ENCODE assay signal across 12 mouse cellular contexts in the genomic region with DNA sequence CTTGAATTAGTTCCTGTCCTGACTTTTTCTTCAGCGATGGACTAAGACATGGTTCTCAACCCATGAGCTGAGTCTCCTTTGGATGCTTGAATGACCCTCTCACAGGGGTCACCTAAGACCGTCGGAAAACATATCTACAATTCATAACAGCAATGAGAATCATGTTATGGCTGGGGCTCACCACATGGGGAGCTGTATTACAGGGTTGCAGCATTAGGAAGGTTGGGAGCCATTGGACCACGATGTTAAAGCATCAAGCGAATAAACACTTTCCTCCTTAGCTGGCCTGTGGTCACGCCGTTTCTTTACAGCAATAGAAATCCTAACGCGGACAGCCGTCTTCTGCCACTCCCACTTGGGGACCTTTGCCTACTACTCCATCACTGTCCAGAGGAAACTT.
DNase-seq lines count a peak whose midpoint lies in the region; ATAC-seq and TF ChIP-seq lines count a peak whose summit lies in the region.
"Had no signal": no experiment of that assay in that cellular context is flagged by ENCODE, and none has a peak within 500 bp of the region (broad histone marks: within the 10 kb centered on the region; RNA-seq: fewer than 3 reads in every experiment).

No protein-coding gene starts in this region.

- TF ChIP-seq CTCF in gastrocnemius, adult 2 months (IDR thresholded peaks at IDR 0.05) = peak; percentile 53
- peak; percentile 68 for TF ChIP-seq CTCF in lung, embryonic 14.5 days (IDR thresholded peaks at IDR 0.05; ENCODE audit: low read depth)
- peak in 2 of 3 experiments; percentile 21 to 51; a peak in 3 of 6 replicates for TF ChIP-seq CTCF in MEL (IDR thresholded peaks at IDR 0.05 in 2 of 3, conservative IDR thresholded peaks at IDR 0.05 in 1 of 3; ENCODE audit: control insufficient read depth in 1 of 3, insufficient read depth in 1 of 3, low read depth in 2 of 3, low read length in 3 of 3, poor library complexity in 1 of 3, severe bottlenecking in 1 of 3)

- intact Hi-C loops in gastrocnemius, adult 2 months (cut with DNase I) = loop anchor here (5.0 kb wide), 3 partner anchors 57 to 337 kb away; a partner anchor contains a TSS
- intact Hi-C loops in gastrocnemius, postnatal 36 days (cut with DNase I) = loop anchor here (2.0 to 10.0 kb wide), 4 partner anchors 175 to 655 kb away; a partner anchor contains a TSS

- no peaks in the 10 kb centered on the region for H3K9me3 ChIP-seq in lung, embryonic 14.5 days (ENCODE audit: low read depth, low read length)
- no peaks in the 10 kb centered on the region for H3K9me3 ChIP-seq in MEL (replicated peaks; ENCODE audit: insufficient read depth, low read length)
- no peaks in the 10 kb centered on the region for H3K9me3 ChIP-seq in limb, embryonic 10.5 days (replicated peaks)
- H3K9me3 ChIP-seq: hindbrain, embryonic 13.5 days; limb, embryonic 15.5 days had no signal

- no peak for ATAC-seq in lung, embryonic 14.5 days (ENCODE audit: insufficient read depth)

- no peak overlapping the region for H3K4me2 ChIP-seq in lung, embryonic 14.5 days
- H3K4me2 ChIP-seq: hindbrain, embryonic 13.5 days; limb, embryonic 15.5 days had no signal

- TF ChIP-seq RAD21 in MEL (IDR thresholded peaks at IDR 0.05; ENCODE audit: low read depth, low read length) = peak; percentile 53

- WGBS in lung, embryonic 14.5 days = 57% methylated on average over 10 of the region's 10 CpGs
- 84% methylated on average over 10 of the region's 10 CpGs for WGBS in limb, embryonic 10.5 days

- H3K4me1 ChIP-seq in lung, embryonic 14.5 days (ENCODE audit: insufficient read depth) = no peaks in the 10 kb centered on the region
- H3K4me1 ChIP-seq in MEL (ENCODE audit: control insufficient read depth in 1 of 2, insufficient read depth in 2 of 2, low read length in 2 of 2) = no peaks in the 10 kb centered on the region
- peaks cover 3% of the 10 kb centered on the region; the same call in 1 of the 2 replicates for H3K4me1 ChIP-seq in limb, embryonic 10.5 days
- H3K4me1 ChIP-seq: limb, embryonic 15.5 days had no signal

- no peak for DNase-seq in gastrocnemius, adult 2 months
- DNase-seq in gastrocnemius, postnatal 36 days = no peak
- DNase-seq in lung, embryonic 14.5 days = peak; percentile 60
- no peak for DNase-seq in lung, postnatal 36 days
- DNase-seq in MEL (ENCODE audit: low read depth, low spot score) = peak; percentile 23
- peak; percentile 42 for DNase-seq in retina, embryonic 14.5 days (ENCODE audit: low spot score)
- DNase-seq in limb, embryonic 10.5 days (ENCODE audit: low spot score) = no peak
- no peak for DNase-seq in gastrocnemius, adult 18-20 months (ENCODE audit: low spot score)
- DNase-seq: cerebellum, adult 11 months had no signal

- H3K36me3 ChIP-seq in lung, embryonic 14.5 days (ENCODE audit: insufficient read depth) = no peaks in the 10 kb centered on the region
- no peaks in the 10 kb centered on the region for H3K36me3 ChIP-seq in MEL (ENCODE audit: control insufficient read depth in 1 of 2, insufficient read depth in 2 of 2, low read length in 2 of 2)
- no peaks in the 10 kb centered on the region for H3K36me3 ChIP-seq in limb, embryonic 10.5 days
- H3K36me3 ChIP-seq: hindbrain, embryonic 13.5 days; limb, embryonic 15.5 days had no signal

- TF ChIP-seq POLR2A in MEL (IDR thresholded peaks at IDR 0.05; ENCODE audit: control insufficient read depth in 1 of 2, insufficient read depth in 1 of 2, low read depth in 1 of 2, low read length in 2 of 2, poor library complexity in 1 of 2) = no peak

- no peaks in the 10 kb centered on the region for H3K27me3 ChIP-seq in lung, embryonic 14.5 days (ENCODE audit: insufficient read depth, low read length)
- no peaks in the 10 kb centered on the region; a peak in 1 of 4 replicates for H3K27me3 ChIP-seq in MEL (ENCODE audit: control insufficient read depth in 1 of 2, insufficient read depth in 2 of 2, low read length in 2 of 2)
- H3K27me3 ChIP-seq in limb, embryonic 10.5 days (ENCODE audit: low read depth, poor library complexity, severe bottlenecking) = no peaks in the 10 kb centered on the region
- H3K27me3 ChIP-seq: hindbrain, embryonic 13.5 days; limb, embryonic 15.5 days had no signal

- TF ChIP-seq EP300 in MEL (IDR thresholded peaks at IDR 0.05; ENCODE audit: low read depth in 1 of 2, low read length in 2 of 2) = no peak

- no peak overlapping the region for H3K9ac ChIP-seq in lung, embryonic 14.5 days
- no peak overlapping the region for H3K9ac ChIP-seq in MEL (ENCODE audit: control insufficient read depth, low read depth, low read length, poor library complexity, severe bottlenecking)
- H3K9ac ChIP-seq: hindbrain, embryonic 13.5 days; limb, embryonic 15.5 days had no signal

- H3K27ac ChIP-seq in gastrocnemius, adult 2 months = no peak overlapping the region
- H3K27ac ChIP-seq in lung, embryonic 14.5 days (ENCODE audit: low read depth) = no peak overlapping the region
- no peak overlapping the region for H3K27ac ChIP-seq in MEL (ENCODE audit: control insufficient read depth, low read depth, low read length)
- H3K27ac ChIP-seq in limb, embryonic 10.5 days = no peak overlapping the region
- H3K27ac ChIP-seq: hindbrain, embryonic 13.5 days; limb, embryonic 15.5 days had no signal

- H3K4me3 ChIP-seq in gastrocnemius, adult 2 months = no peak overlapping the region
- no peak overlapping the region for H3K4me3 ChIP-seq in lung, embryonic 14.5 days (ENCODE audit: low read depth, low read length)
- H3K4me3 ChIP-seq in MEL (ENCODE audit: control insufficient read depth in 1 of 2, insufficient read depth in 1 of 2, low read depth in 2 of 2, low read length in 2 of 2) = no peak overlapping the region
- H3K4me3 ChIP-seq in limb, embryonic 10.5 days = no peak overlapping the region
- H3K4me3 ChIP-seq: erythroblast, embryonic 14.5 days; hindbrain, embryonic 13.5 days; limb, embryonic 15.5 days had no signal

- H3K79me2 ChIP-seq in MEL (ENCODE audit: control insufficient read depth, insufficient read depth, low read length, poor library complexity) = no peaks in the 10 kb centered on the region

TF ChIP-seq in MEL, 35 proteins besides CTCF, POLR2A, EP300 and RAD21:
- TF ChIP-seq ZKSCAN1 (IDR thresholded peaks at IDR 0.05; ENCODE audit: low read depth, low read length) (no peak), CHD1 (IDR thresholded peaks at IDR 0.05; ENCODE audit: low read depth, low read length) (no peak), TBP (IDR thresholded peaks at IDR 0.05; ENCODE audit: low read depth, low read length) (no peak), MAX (IDR thresholded peaks at IDR 0.05; ENCODE audit: low read length) (no peak), E2F4 (IDR thresholded peaks at IDR 0.05; ENCODE audit: borderline replicate concordance, low read depth, low read length) (no peak), GATA1 (IDR thresholded peaks at IDR 0.05; ENCODE audit: low read depth, low read length) (no peak), RCOR1 (IDR thresholded peaks at IDR 0.05; ENCODE audit: low read depth, low read length) (no peak), NELFE (IDR thresholded peaks at IDR 0.05; ENCODE audit: low read depth, low read length) (no peak), MYB (IDR thresholded peaks at IDR 0.05; ENCODE audit: low read depth, low read length) (no peak)

Comparison
In these comparisons a context has a peak if more than half of its experiments do, and no peak if none do; other contexts are left out.
1. DNase-seq: peak in lung, embryonic 14.5 days (single experiment), MEL (single experiment) and retina, embryonic 14.5 days (single experiment); none in gastrocnemius, adult 2 months (single experiment), gastrocnemius, postnatal 36 days (0 of 2), lung, postnatal 36 days (single experiment), limb, embryonic 10.5 days (single experiment) and gastrocnemius, adult 18-20 months (single experiment).
2. Peak in every context shown above with its lines, with median percentiles within 50 percentile points of each other: CTCF ChIP-seq.